Mouse (Mus musculus): ENCODE results near the gene Rcor3.

Rcor3 gene

GRCm38 (mm10) chr1:192070618-192071051, 67.2 kb downstream of the Rcor3 start:
- no peak for DNase-seq (ENCODE audit: low read depth, low spot score)

- no peak for DNase-seq (ENCODE audit: low read depth, low spot score)
These were observed 67.8 kb downstream of the Rcor3 start for GRCm38 (mm10) chr1:192069971-192070591.

- no peak for DNase-seq (ENCODE audit: low read depth, low spot score)
These were observed 69.7 kb downstream of the Rcor3 start for GRCm38 (mm10) chr1:192068188-192068587.

- no peak for DNase-seq (ENCODE audit: low read depth, low spot score)
These were observed 70.9 kb downstream of the Rcor3 start for GRCm38 (mm10) chr1:192066956-192067355.

- DNase-seq (ENCODE audit: low read depth, low spot score) = no peak
These were observed 74.5 kb downstream of the Rcor3 start for GRCm38 (mm10) chr1:192063209-192063946.

GRCm38 (mm10) chr1:192062682-192063081, 75.2 kb downstream of the Rcor3 start:
- no peak for DNase-seq (ENCODE audit: low read depth, low spot score)

- DNase-seq (ENCODE audit: low read depth, low spot score) = no peak
These were observed 76.1 kb downstream of the Rcor3 start for GRCm38 (mm10) chr1:192061666-192062306.

GRCm38 (mm10) chr1:192058911-192059310, 79.0 kb downstream of the Rcor3 start:
- no peak for DNase-seq (ENCODE audit: low read depth, low spot score)

GRCm38 (mm10) chr1:192053726-192054125, 84.1 kb downstream of the Rcor3 start:
- DNase-seq (ENCODE audit: low read depth, low spot score) = no peak

- no peak for DNase-seq (ENCODE audit: low read depth, low spot score)
These were observed 84.9 kb downstream of the Rcor3 start for GRCm38 (mm10) chr1:192052986-192053385.

GRCm38 (mm10) chr1:192052461-192052860, 85.4 kb downstream of the Rcor3 start:
- DNase-seq (ENCODE audit: low read depth, low spot score) = no peak
